Mouse (Mus musculus): Measurements from ENCODE around the gene Msl3l2. TPM values are rescaled to one million over a fixed set of nuclear protein-coding genes. Genes with fewer than 3 reads are reported as not detected.

Msl3l2 gene
- polyA plus RNA-seq, 1 experiment: 8.1 TPM

- H3K27me3 ChIP-seq (replicated peaks): no peaks in the 10 kb centered on the region
- H3K4me1 ChIP-seq: no peaks in the 10 kb centered on the region; the same call in 1 of the 2 replicates
- TF ChIP-seq GATA1 (IDR thresholded peaks at IDR 0.05; ENCODE audit: borderline replicate concordance, low read length) (no peak), FLI1 (IDR thresholded peaks at IDR 0.05; ENCODE audit: low read length) (no peak)
- peaks cover 25% of the 10 kb centered on the region for H3K36me3 ChIP-seq (replicated peaks; ENCODE audit: low read length)
- H3K9me3 ChIP-seq: peaks cover 13% of the 10 kb centered on the region
- peak overlapping the region; percentile 88 for H3K4me3 ChIP-seq (replicated peaks)
These were observed 8.4 kb downstream of the Msl3l2 start for GRCm38 (mm10) chr10:56114951-56115635.

- no peaks in the 10 kb centered on the region for H3K27me3 ChIP-seq (replicated peaks)
- H3K36me3 ChIP-seq (replicated peaks; ENCODE audit: low read length): peaks cover 25% of the 10 kb centered on the region
- H3K4me1 ChIP-seq: no peaks in the 10 kb centered on the region; the same call in 1 of the 2 replicates
- no peak for TF ChIP-seq FLI1 (IDR thresholded peaks at IDR 0.05; ENCODE audit: low read length)
- no peak for TF ChIP-seq GATA1 (IDR thresholded peaks at IDR 0.05; ENCODE audit: borderline replicate concordance, low read length)
- peak overlapping the region; percentile 88 for H3K4me3 ChIP-seq (replicated peaks)
- peaks cover 13% of the 10 kb centered on the region for H3K9me3 ChIP-seq
These were observed 9.0 kb downstream of the Msl3l2 start for GRCm38 (mm10) chr10:56115636-56116180.

- Histone ChIP-seq H3K4me1 (no peaks in the 10 kb centered on the region), H3K27me3 (replicated peaks) (no peaks in the 10 kb centered on the region), H3K36me3 (replicated peaks; ENCODE audit: low read length) (no peaks in the 10 kb centered on the region), H3K9me3 (no peaks in the 10 kb centered on the region), H3K4me3 (replicated peaks) (no peak overlapping the region)
- TF ChIP-seq GATA1 (IDR thresholded peaks at IDR 0.05; ENCODE audit: borderline replicate concordance, low read length): no peak
- no peak for TF ChIP-seq FLI1 (IDR thresholded peaks at IDR 0.05; ENCODE audit: low read length)
These were observed 20.3 kb downstream of the Msl3l2 start for GRCm38 (mm10) chr10:56126972-56127371.

GRCm38 (mm10) chr10:56129642-56130041 is 22.9 kb downstream of the Msl3l2 start:
- no peak overlapping the region for H3K4me3 ChIP-seq (replicated peaks)
- no peaks in the 10 kb centered on the region for H3K4me1 ChIP-seq
- no peaks in the 10 kb centered on the region for H3K36me3 ChIP-seq (replicated peaks; ENCODE audit: low read length)
- H3K27me3 ChIP-seq (replicated peaks): no peaks in the 10 kb centered on the region
- no peaks in the 10 kb centered on the region for H3K9me3 ChIP-seq
- no peak for TF ChIP-seq GATA1 (IDR thresholded peaks at IDR 0.05; ENCODE audit: borderline replicate concordance, low read length)
- TF ChIP-seq FLI1 (IDR thresholded peaks at IDR 0.05; ENCODE audit: low read length): no peak

GRCm38 (mm10) chr10:56137191-56137590 is 30.5 kb downstream of the Msl3l2 start:
- Histone ChIP-seq H3K9me3 (no peaks in the 10 kb centered on the region), H3K36me3 (replicated peaks; ENCODE audit: low read length) (no peaks in the 10 kb centered on the region), H3K27me3 (replicated peaks) (no peaks in the 10 kb centered on the region), H3K4me1 (no peaks in the 10 kb centered on the region), H3K4me3 (replicated peaks) (no peak overlapping the region)
- TF ChIP-seq GATA1 (IDR thresholded peaks at IDR 0.05; ENCODE audit: borderline replicate concordance, low read length) (no peak), FLI1 (IDR thresholded peaks at IDR 0.05; ENCODE audit: low read length) (no peak)

GRCm38 (mm10) chr10:56148920-56149319 is 42.2 kb downstream of the Msl3l2 start:
- TF ChIP-seq GATA1 (IDR thresholded peaks at IDR 0.05; ENCODE audit: borderline replicate concordance, low read length): no peak
- no peak for TF ChIP-seq FLI1 (IDR thresholded peaks at IDR 0.05; ENCODE audit: low read length)
- 0 out of 2 replicates have a peak, but pooled peaks cover 2% of the 10 kb centered on the region for H3K9me3 ChIP-seq
- H3K4me1 ChIP-seq: no peaks in the 10 kb centered on the region
- H3K27me3 ChIP-seq (replicated peaks): no peaks in the 10 kb centered on the region
- H3K4me3 ChIP-seq (replicated peaks): no peak overlapping the region
- peaks cover 6% of the 10 kb centered on the region for H3K36me3 ChIP-seq (replicated peaks; ENCODE audit: low read length)

GRCm38 (mm10) chr10:56156956-56157355 is 50.2 kb downstream of the Msl3l2 start:
- Histone ChIP-seq H3K4me3 (replicated peaks) (no peak overlapping the region), H3K9me3 (0 out of 2 replicates have a peak, but pooled peaks cover 2% of the 10 kb centered on the region), H3K27me3 (replicated peaks) (no peaks in the 10 kb centered on the region), H3K4me1 (peaks cover 3% of the 10 kb centered on the region; the same call in 1 of the 2 replicates), H3K36me3 (replicated peaks; ENCODE audit: low read length) (peaks cover 8% of the 10 kb centered on the region)
- TF ChIP-seq FLI1 (IDR thresholded peaks at IDR 0.05; ENCODE audit: low read length) (no peak), GATA1 (IDR thresholded peaks at IDR 0.05; ENCODE audit: borderline replicate concordance, low read length) (no peak)

GRCm38 (mm10) chr10:56158207-56158606 is 51.5 kb downstream of the Msl3l2 start:
- Histone ChIP-seq H3K9me3 (no peaks in the 10 kb centered on the region), H3K4me1 (peaks cover 3% of the 10 kb centered on the region; the same call in 1 of the 2 replicates), H3K27me3 (replicated peaks) (no peaks in the 10 kb centered on the region), H3K4me3 (replicated peaks) (no peak overlapping the region), H3K36me3 (replicated peaks; ENCODE audit: low read length) (peaks cover 3% of the 10 kb centered on the region)
- TF ChIP-seq GATA1 (IDR thresholded peaks at IDR 0.05; ENCODE audit: borderline replicate concordance, low read length) (no peak), FLI1 (IDR thresholded peaks at IDR 0.05; ENCODE audit: low read length) (no peak)

GRCm38 (mm10) chr10:56158748-56159147 is 52.0 kb downstream of the Msl3l2 start:
- peaks cover 3% of the 10 kb centered on the region for H3K36me3 ChIP-seq (replicated peaks; ENCODE audit: low read length)
- peaks cover 3% of the 10 kb centered on the region; the same call in 1 of the 2 replicates for H3K4me1 ChIP-seq
- no peak for TF ChIP-seq FLI1 (IDR thresholded peaks at IDR 0.05; ENCODE audit: low read length)
- no peak for TF ChIP-seq GATA1 (IDR thresholded peaks at IDR 0.05; ENCODE audit: borderline replicate concordance, low read length)
- no peak overlapping the region for H3K4me3 ChIP-seq (replicated peaks)
- no peaks in the 10 kb centered on the region for H3K27me3 ChIP-seq (replicated peaks)
- H3K9me3 ChIP-seq: no peaks in the 10 kb centered on the region

GRCm38 (mm10) chr10:56164411-56164810 is 57.7 kb downstream of the Msl3l2 start:
- Histone ChIP-seq H3K9me3 (0 out of 2 replicates have a peak, but pooled peaks cover 4% of the 10 kb centered on the region), H3K4me1 (no peaks in the 10 kb centered on the region), H3K27me3 (replicated peaks) (no peaks in the 10 kb centered on the region), H3K36me3 (replicated peaks; ENCODE audit: low read length) (peaks cover 5% of the 10 kb centered on the region), H3K4me3 (replicated peaks) (no peak overlapping the region)
- TF ChIP-seq GATA1 (IDR thresholded peaks at IDR 0.05; ENCODE audit: borderline replicate concordance, low read length) (no peak), FLI1 (IDR thresholded peaks at IDR 0.05; ENCODE audit: low read length) (no peak)

Data from megakaryocyte, embryonic 14.5 days (primary cell).